Mouse (Mus musculus) T-helper 2 cell (primary cell): Measurements from ENCODE around the gene Cdkl3.

ENCODE experiments used
- in situ Hi-C: fragments of 300-600 bp; cut with MboI, MseI; formaldehyde crosslinking; loops from one replicate; pipeline ENCODE4 v1.15.1; 2025; ENCODE audit warnings: high pct_unique_total_duplicates

Cdkl3 gene

DNA sequence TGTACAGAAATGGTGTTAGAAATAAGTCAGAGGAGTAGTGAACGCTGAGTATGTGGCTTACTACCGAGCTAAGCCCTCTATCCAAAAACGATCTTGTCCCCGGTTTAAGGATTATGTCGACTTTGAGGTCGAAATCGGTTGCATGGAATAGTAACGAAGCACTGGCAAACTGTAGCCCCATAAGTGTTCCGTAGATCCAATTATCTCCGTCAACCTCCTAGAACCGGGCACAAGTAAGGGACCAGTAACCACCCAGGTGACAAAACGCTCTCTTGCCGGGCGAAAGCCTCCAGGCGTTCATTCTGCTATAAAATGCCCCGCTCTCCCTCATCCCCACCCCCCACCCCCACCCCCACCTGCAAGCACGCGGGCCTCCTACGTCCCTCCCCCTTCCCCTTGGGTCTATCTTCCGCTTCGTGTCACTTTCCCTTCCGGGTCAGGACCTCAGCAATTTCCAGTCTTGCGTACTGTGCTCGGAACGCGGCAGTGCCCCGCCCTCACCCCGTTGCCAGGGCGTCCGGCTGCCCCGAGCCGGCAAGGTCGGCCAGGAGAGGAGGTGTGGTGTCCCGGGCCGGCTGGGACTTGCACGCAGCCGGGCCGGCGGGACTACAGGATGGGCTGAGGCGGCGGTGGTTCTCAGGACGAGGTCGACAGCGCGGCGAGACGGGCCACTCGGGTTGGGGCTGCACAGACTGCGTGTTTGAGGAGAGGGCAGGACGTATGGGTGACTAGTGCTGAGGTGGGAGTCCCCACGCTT is at the start of gene Cdkl3:
Cdkl3 (plus strand) TSS at position 450 of the 757 bp plus-strand sequence.
- in situ Hi-C loops, result no loop called here

DNA sequence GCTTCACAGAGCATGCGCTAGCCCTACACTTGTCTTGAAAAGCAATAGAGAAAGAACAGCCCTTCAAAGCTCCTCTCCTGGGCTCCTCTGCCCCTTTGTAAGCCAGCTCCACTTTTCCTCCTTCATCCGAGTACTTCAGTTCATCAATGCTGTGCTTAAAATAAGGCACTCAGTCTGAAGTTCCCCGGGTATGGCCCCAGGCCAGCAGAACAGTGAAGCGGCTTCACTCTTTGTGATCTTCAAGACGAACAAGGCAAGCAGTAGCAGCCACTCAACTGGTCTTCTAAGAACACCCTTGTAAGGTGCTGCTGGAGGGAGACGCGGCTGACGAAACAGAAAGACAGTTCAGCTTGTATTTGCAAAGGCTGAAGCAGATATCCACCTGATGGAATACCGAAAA is 47.9 kb upstream of the Cdkl3 start:
- in situ Hi-C loops, result no loop called here

DNA sequence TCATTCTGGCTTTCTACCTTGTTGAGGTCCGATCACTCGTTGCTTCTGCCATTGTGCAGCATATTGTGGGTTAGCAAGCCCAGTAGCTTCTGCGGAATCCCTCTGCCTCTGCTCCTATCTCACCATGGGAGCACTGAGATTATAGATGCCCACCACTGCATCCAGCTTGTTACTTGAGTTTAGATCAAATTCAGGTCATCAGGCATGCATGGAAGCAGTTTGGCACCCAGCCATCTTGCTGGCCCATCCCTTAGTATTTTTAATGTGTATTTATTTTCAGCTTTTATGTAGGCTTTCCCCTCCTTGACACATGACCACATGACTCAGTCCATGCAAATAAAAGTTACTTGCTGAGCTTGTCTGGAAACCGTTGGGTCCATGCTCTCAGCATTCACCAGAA is 46.3 kb upstream of the Cdkl3 start:
- in situ Hi-C loops, result no loop called here

DNA sequence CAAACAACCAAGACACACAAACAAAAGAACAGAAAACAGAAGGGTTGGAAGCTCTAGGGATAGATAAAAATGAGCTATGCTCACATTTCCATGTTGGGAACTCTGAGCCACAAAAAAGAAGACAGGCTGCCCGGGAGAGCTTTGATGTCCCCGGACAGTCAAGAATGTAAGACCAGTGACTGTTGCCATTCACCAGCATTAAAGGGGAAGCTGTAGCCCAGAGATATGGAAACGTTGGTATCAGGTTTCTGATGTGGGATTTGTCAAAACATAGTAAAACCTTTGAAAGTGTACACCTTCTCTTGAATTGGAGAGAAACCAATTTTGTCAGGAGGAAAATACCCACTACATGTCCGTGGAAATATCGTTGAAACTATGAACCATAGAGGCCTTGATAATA is 44.5 kb upstream of the Cdkl3 start:
- in situ Hi-C loops, result no loop called here

DNA sequence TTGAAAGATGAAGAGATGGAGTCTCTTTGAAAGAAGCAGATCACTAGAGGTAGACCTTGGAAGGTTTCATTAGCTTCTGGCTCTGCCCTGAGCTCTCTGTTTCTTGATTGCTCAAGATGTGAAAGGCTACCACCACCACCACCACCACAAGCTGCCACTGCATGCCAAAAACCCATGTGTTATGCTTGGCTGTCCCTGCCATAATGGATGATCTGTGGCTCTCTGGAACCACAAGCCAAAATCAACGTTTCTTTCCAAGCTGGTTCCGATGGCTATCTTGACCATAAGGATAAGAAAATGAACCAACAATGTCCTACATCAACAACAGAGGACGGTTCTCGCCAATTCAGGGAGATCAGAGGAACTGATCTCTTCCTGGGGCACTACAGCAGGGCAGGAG is 44.0 kb upstream of the Cdkl3 start:
- in situ Hi-C loops, result no loop called here

DNA sequence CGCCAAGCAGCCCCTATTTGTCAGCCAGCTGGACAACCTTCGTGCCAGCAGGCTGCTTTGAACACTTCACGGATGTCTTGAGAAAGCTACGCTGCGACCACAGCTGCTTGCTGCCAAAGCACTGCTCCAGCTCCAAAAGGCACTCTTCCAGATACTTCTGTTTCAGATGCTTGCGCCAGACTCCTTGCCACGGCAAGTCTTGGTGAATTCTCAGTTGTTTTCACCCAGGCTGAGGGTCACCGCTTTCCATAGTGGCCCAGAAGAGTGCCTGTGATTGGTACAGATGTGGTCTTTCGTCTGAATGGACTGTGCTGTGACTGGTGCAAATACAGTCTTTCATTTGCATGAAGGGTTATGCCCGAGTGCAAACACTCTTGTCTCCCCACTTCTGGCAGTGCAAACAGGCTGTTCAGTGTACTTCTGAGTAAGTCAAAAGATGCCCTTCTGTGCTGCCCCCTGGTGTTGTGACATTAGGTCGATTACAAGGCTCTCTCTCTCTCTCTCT is 43.0 kb upstream of the Cdkl3 start:
- in situ Hi-C loops, result no loop called here

DNA sequence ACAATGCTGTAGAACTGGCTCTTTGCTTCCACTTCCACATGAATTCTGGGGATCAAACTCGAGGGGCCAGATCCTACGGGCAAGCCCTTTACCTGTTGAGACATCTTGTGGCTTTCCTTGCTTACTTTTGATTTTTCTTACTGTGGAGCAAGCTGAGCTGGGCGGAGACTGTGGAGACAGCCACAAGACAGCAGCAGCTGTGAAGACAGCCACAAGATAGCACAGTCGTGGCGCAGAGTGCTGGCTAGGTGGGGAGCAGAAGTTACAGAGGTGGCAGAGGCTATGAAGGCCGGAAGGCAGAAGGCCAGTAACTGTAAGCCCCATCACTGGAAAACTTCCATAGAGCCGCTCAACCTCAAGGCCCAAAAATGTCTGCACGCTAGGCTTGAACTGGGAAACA is 42.3 kb upstream of the Cdkl3 start:
- in situ Hi-C loops, result no loop called here

DNA sequence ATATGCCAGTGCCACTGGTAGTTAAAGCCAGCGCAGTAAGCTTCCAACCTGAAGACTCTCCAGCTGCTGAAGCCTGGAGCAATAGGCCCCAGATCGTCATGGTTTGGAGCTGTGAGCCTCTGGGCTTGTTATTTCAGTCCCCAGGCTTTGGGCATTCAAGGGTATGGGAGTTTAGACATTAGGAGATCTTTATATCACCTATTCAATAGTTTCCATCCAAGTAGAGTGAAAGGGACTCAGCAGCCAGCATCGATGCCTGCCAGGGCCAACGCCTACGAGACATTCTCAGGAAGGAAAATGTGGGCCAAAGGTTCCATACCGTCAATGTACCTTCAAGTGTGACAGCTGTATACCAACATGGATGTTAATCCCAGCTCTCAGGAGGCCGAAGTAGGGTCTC is 41.7 kb upstream of the Cdkl3 start:
- in situ Hi-C loops, result no loop called here

DNA sequence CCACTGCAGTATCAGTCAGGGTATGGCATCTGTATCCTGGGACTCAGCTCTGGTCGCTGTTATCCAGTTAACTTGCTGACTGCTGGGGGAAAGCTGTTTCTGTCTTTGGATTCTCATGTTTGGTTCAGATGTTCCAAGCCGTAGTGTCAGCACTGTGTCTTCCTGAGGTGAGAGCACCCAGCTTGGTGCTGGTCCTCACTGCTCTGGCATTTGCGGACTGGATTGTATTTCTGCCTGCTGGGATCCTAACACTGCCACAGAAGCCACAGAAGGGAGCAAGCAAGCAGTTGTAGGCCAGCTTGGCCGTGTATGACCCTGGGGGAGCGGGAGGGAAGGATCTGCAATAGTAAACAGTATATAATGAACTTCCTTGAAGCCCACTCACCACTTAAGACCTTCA is 37.4 kb upstream of the Cdkl3 start:
- in situ Hi-C loops, result loop anchor here (5.0 kb wide), 1 partner anchor 114 kb away; no protein-coding TSS in a partner anchor

DNA sequence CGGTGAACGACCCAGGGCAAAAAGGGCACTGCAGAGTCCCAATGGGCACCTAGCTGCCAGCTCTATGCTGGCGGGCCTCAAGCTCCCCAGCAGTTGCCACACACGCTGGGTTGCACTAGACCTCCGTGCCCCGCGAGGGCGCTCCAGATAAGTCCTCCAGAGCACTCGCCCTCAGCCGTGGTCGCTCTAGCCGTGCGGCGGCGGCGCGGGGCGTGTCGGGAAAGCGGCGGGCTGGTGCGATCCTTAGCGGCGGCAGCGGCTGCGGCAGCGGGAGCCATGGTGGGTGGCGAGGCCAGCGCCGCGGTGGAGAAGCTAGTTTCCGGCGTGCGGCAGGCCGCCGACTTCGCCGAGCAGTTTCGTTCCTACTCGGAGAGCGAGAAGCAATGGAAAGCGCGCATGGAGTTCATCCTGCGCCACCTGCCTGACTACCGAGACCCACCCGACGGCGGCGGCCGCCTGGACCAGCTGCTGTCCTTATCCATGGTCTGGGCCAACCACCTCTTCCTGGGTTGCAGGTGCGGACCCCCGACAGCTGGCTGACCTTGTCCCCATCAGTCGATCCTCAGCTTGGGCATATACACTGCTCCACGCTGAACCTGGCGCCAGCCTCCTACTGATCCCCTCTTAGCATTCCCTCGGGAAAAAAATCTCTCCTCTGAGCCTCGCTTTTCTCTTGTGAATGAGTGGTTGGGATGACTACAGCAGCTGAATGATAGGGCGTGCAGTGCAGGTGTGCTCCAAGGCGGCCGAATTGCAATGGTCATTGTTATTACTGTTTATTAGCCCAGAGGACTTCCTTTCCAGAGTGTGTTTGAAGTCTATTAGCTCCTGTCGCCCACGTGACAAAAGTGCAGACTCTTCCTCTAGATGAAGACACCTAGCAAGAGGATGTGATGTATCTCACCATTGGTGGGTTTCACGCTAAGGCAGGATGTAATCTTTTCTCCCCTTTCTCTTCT is 36.3 kb upstream of the Cdkl3 start, which contains the start of gene Cdkn2aipnl:
Cdkn2aipnl (plus strand) TSS at position 219 of the 959 bp plus-strand sequence.
- in situ Hi-C loops, result loop anchor here (5.0 kb wide), 1 partner anchor 115 kb away; no protein-coding TSS in a partner anchor

DNA sequence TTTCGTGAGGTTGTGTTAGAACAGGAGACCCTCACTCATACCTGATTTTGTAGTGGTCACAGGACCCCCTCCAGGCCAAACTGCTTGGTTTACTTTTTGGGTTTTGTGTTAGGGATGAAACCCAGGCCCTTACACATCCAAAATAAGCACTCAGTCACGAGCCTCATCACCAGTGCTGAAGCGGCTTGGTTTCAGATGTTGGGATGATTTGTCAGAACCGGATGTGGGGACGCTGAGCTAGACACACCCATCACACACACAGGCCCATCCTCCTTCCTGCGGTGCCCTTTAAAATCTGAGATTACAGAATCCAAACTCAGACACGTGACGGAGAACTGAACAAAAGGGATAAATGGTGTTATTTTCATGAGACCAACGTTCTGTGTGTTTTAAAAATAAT is 35.1 kb upstream of the Cdkl3 start:
- in situ Hi-C loops, result loop anchor here (5.0 kb wide), 1 partner anchor 117 kb away; no protein-coding TSS in a partner anchor

DNA sequence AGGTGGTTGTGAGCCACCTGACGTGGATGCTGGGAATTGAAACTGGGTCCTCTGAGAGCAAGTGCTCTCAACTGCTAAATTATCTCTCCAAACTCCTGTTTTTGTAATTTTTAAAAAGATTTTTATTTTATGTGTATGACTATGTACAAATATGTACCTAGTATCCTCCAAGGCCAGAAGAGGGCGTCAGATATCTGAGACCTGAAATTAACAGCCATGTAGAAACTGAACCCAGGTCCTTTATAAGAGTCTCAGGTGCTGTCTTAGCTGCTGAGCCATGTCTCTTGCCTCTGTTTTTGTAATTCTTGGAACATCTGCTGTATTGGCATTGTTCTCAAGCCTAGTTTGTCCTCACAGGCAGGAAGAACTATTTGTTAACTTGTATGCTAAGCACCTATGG is 34.5 kb upstream of the Cdkl3 start:
- in situ Hi-C loops, result loop anchor here (5.0 kb wide), 1 partner anchor 117 kb away; no protein-coding TSS in a partner anchor

DNA sequence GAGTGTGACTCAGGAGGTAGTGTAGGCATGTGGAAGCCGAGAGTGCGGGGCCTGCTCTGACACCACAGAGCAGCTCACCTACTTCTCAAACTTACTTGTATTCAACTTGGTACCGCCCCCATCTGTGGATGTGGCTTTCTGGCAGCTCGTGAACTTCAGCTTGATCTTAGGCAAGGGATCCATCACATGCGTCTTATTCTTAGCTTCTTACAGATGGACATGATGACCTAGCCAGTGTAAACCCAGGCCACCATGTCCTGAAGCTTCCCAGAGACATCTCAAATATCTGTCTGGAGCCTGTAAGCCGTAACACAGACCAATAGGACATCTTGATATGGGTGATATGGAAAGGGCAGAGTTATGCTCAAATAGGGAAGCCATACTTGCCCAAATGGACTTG is 32.4 kb upstream of the Cdkl3 start:
- in situ Hi-C loops, result no loop called here

DNA sequence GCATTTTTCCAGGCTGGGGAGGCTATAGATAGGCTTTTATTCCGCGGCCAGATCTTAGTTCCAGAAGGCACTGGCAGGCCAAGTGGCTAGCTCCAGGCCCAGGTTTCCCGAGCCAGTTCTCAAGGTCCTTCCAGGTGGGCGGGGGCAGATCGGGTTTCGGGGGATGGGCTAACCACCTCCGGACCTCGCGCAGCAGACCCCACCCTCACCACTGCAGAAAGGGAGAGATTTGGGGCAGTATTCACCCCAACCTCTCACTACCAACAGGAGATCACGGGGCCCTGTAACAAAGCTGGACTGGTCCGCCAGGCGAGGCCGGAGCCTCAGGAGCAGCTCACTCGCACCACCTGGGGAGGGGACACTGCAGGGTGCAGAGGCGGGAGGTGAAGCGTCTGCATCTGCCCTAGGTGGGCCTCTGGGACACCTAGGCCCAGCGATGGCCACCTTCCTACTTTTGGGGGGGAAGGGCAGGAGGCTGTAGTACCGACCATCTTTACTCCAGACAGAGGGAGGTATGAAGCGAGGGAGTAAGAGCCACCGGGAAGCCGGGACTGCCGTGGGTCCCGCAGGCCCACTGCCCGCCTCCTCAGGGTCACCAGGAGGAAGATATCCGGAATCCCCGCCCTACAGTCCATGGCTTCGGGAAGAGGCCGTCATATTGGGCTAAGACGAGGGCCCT is 4.3 kb upstream of the Cdkl3 start:
- in situ Hi-C loops, result loop anchor here (25.0 kb wide), 1 partner anchor 187 kb away; no protein-coding TSS in a partner anchor

DNA sequence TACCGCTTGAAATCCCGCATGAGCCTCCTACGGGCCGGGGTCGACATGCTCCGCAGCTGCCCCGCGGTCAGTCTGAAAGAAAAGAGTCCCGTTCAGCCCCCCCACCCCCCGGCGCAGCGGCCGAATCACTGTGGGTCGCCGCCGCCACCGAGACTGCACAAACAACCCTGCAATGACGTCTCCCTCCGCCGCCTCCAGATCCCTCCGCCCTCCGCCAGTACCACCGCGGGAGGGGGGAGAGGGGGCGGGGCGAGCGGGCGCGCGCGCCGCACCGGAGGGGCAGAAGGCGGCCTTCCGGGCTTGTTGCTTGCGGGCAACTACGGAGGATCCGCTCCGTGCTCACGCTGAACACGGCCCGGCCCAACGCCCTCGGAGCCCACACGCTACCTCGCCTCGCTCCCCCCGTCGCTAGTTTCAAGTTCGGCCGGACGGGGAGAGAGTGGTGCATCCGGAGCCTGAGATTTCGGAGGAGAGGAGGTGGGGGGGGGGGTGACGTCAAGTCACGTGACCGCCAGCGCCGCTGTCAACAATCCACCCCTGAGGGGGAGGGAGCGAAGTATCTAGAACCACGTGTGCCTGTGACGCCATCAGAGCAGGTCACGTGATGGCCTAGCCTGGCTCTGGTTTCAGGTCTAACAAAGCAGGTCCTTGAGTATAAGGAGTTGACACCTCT is 3.6 kb upstream of the Cdkl3 start, which contains the start of gene Ube2b:
Ube2b (minus strand) TSS at position 473 of the 673 bp plus-strand sequence.
- in situ Hi-C loops, result no loop called here

DNA sequence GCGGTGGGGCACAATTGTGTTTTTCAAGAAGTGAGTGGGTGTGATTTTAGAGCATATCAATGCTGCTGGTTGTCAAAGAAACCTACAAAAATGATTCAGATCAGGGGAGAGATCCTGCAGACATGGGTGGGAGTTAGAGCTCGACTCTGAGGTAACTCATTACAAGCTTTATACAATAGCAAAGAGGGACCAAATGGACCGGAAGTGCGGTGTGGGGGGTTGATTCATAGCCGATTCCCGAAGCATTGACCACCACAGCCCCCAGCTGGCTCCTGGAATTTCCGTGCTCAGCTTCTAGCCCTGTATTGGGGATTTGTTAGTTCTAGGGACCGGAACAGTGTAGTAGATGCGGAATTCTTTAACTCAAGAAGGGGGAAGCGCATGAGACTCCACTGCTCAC is 2.7 kb upstream of the Cdkl3 start:
- in situ Hi-C loops, result no loop called here

DNA sequence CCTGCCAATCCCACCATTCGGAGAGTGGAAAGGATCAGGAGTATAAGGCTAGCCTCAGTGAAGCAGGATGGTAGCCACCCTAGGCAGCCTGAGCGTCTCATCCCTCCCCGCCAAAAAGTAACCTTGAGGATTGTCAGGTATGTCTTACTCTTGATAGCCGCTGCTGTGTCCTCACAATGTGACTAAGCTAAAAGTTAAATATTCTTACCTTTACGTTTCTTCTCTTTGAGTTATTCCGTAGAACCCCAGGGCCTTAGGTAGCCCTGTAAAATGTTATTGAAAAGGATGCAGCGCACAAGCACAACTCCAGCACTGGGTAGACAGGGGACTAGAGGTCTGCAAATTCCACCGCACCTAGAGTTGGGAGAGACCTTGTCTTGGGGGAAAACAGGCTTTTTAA is 2.2 kb upstream of the Cdkl3 start:
- in situ Hi-C loops, result no loop called here

DNA sequence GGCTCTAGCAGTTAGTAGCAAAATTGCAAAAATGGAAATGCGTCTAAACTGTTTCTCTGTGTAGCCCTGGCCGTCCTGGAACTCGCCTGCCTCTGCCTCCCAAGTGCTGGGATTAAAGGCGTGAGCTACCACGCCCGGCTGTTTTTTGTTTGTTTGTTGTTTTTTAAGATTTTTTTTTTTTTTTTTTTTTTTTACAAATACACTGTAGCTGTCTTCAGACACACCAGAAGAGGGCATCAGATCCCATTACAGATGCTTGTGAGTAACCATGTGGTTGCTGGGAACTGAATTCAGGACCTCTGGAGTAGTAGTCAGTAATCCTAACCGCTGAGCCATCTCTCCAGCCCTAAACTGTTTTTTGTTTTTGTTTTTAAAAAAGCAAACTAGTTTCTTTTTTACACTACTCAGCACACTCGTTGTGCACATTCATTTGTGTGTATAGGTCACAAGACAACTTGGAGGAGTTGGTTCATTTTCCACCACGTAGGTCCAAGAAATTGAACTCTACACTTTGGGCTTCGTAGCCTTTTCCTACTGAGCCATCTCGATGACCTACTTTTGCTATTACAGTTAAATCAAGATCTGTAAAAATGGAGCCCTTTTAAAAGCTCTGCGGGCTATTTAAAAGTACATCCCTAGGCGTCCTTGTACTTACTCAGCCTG is 1.0 kb upstream of the Cdkl3 start:
- in situ Hi-C loops, result no loop called here

DNA sequence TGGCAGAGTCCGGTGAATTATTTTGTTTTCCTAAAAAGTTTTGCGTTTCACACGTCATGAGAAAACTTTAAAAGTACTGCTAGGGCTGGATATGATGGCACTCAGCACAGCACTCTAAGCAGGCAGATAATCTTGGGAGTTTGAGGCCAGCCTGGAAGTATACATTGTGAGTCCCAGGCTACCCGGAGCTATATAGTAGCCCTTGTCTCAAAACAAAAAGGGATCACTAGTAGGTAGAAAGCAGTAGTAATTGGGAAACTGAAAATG is 583 bp upstream of the Cdkl3 start:
- in situ Hi-C loops, result no loop called here

DNA sequence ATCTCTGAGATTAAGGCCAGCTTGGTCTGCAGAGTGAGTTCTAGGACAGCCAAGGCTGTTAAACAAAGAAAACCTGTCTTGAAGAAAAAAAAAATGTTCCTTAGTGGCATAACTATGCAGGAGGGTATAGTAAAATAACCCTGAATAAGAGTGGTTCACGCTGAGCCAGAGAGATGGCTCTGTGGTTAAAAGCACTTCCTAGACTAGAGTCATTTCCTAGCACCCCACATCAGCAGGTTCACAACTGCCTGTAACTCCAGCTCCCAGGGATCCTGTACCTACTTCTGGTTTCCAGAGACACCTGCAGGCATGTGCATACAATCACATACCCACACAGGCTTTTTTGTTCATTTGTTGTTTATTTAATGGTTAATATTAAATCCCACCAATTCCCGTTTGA is 1.6 kb downstream of the Cdkl3 start:
- in situ Hi-C loops, result no loop called here

DNA sequence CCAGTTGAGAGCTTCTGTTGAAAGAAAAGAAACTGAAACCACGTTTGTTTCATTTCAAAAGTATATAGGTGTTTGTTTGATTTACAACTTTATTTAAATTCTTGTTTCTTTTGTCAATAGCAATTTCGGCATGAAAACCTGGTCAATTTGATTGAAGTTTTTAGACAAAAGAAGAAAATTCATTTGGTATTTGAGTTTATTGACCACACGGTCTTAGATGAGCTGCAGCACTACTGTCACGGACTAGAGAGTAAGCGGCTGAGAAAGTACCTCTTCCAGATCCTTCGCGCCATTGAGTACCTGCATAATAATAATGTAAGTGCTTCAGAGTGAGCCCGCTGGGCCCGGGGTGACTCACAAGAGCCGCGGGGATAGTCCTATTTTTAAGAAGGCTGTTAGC is 7.0 kb downstream of the Cdkl3 start:
- in situ Hi-C loops, result no loop called here
